Mouse (Mus musculus) lung, embryonic 15.5 days (tissue): ENCODE results near the gene Eif4e2. TPM values are rescaled to one million over a fixed set of nuclear protein-coding genes. Genes with fewer than 3 reads are reported as not detected.

Experiments
- ATAC-seq: fragments of 200-750 bp; cut with Nextera tagmentation; 2 replicates; pipeline ENCODE4 v1.8.0; 2017; ENCODE audit warnings: moderate number of reproducible peaks, borderline replicate concordance; ENCODE audit not compliant: low FRiP score, low TSS enrichment; ENCODE audit errors: extremely low read depth
- H3K27ac ChIP-seq: fragments of 300-500 bp; sonication (generic); 2 replicates; pipeline ENCODE4 v1.5.1; 2015; ENCODE audit warnings: moderate library complexity, mild to moderate bottlenecking, inconsistent platforms
- H3K27me3 ChIP-seq: fragments of 300-500 bp; sonication (generic); 2 replicates; pipeline ENCODE4 v1.6.1; 2015; ENCODE audit warnings: inconsistent platforms
- H3K36me3 ChIP-seq: fragments of 300-500 bp; sonication (generic); 2 replicates; pipeline ENCODE4 v1.6.1; 2015; ENCODE audit warnings: inconsistent platforms
- H3K4me1 ChIP-seq: fragments of 300-500 bp; sonication (generic); 2 replicates; pipeline ENCODE4 v1.6.1; 2015; ENCODE audit warnings: inconsistent platforms
- H3K4me2 ChIP-seq: fragments of 300-500 bp; sonication (generic); 2 replicates; pipeline ENCODE4 v1.6.1; 2015; ENCODE audit warnings: inconsistent platforms, mild to moderate bottlenecking, moderate library complexity
- H3K4me3 ChIP-seq: fragments of 300-500 bp; sonication (generic); 2 replicates; pipeline ENCODE4 v1.5.1; 2015; ENCODE audit warnings: mild to moderate bottlenecking, inconsistent platforms
- H3K9ac ChIP-seq: fragments of 300-500 bp; sonication (generic); 2 replicates; pipeline ENCODE4 v1.6.1; 2015; ENCODE audit warnings: inconsistent platforms
- H3K9me3 ChIP-seq: fragments of 300-500 bp; sonication (generic); 2 replicates; pipeline ENCODE4 v1.6.1; 2016; ENCODE audit warnings: inconsistent platforms
- WGBS: fragments of 180-500 bp; shearing (Covaris S2); methylation state at CpG from one replicate; pipeline ENCODE4 v1.1.7; 2015; 5-methylcytosine and 5-hydroxymethylcytosine counted together
- polyA plus RNA-seq: library from polyadenylated mRNA; unstranded; fragments of >200 nt; fragmentation: Nextera tagmentation; extraction: Ambion mirVana; gene quantifications from 2 replicates; pipeline ENCODE4 v1.2.1, GENCODE M21; 2015

Gene Eif4e2
- polyA plus RNA-seq = 161 and 163 TPM in 2 replicates

DNA sequence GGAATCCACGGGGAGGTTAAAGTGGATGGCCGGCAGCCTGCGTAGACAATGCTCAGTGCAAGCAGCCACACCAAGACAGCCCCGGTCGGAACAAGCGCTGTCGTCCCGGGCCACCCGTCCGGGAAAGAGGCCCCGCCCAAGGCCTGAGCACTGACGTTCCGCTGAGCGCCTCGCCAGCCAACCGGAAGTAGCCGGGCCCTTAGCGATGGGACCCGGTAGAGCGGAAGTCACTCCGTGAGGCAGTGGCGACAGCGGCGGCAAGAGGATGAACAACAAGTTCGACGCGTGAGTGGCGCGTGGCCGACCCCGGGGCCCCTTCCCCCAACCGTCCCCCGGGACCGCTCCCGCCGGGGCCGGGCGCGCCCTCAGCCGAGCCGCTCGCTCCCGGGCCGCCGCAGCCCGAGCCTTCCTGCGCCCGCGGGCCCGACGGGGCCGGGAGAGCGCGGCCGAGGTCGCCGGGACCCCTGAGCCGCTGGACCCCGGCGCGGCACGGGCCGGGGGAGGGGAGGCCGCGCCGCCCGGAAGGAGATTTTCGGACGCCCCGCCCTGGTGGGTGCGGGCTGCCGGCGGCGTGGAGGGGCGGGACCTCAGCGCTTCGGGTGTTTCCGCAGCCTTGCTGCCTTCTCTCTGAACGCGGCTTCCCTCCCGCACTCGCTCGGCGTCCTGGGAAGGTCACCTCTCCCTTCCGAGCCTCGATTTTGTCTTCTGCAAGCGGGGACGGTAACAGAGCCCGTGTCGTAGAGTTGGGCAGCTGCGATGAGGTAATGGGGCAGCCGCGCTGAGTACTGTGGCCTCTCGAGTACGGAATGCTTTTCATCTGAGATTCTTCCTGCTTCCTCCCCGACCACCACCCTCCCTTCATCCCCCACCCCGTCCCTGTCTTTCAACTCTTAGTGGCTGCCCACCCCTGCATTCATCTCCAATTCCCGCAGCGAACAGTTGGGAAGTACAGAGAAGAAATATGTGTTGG lies at the start of gene Eif4e2:
TSS of gene Eif4e2 (plus strand) at position 180 of the 970 bp plus-strand sequence.
- peak; percentile 96 for ATAC-seq
- WGBS = under 1% methylated on average over 94 of the region's 99 CpGs
- peak within 1 kb of the TSS; percentile 100 for H3K27ac ChIP-seq

DNA sequence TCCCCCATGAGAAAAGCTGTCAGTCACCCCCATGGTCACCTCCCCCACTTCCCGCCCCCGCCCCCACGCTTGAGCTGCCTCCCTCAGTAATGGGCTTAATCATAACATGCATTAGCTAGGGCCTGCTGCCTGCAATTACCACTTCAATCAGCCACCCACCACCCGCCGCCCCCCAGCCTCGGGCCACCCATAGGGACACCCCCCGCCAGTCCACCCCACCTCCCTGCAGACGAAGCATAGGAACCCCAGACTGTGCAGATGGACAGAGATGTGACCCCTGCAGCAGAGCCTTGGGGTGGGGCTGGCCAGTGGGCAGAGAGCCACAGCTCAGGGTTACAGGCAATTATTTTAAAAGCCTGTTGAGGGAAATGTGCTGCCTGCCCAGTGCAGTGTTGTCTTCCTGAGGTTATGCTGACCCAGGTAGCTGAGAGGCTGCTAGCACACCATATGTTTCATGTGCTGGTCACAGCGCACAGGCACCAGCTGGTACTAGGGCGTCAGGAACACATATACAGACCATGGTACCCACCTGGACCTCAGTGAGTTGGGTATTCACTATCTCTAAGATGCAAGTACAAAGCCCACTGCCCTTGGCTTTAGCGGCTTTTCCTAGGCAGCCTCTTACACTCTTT lies 49.4 kb upstream of the Eif4e2 start:
- Histone ChIP-seq H3K36me3 (no peaks in the 10 kb centered on the region), H3K4me1 (no peaks in the 10 kb centered on the region), H3K27me3 (peaks cover 46% of the 10 kb centered on the region; the same call in 1 of the 2 replicates), H3K9me3 (no peaks in the 10 kb centered on the region), H3K9ac (no peak overlapping the region), H3K4me3 (no peak overlapping the region), H3K4me2 (no peak overlapping the region), H3K27ac (no peak overlapping the region)
- whole genome bisulfite sequencing = 23% methylated on average over 11 of the region's 11 CpGs
- ATAC-seq = no peak

More for the DNA sequence above, at the start of gene Eif4e2:
- Histone ChIP-seq H3K36me3 (no peaks in the 10 kb centered on the region), H3K4me1 (peaks cover 28% of the 10 kb centered on the region), H3K9ac (peak within 1 kb of the TSS; percentile 97), H3K9me3 (no peaks in the 10 kb centered on the region), H3K27me3 (no peaks in the 10 kb centered on the region), H3K4me2 (peak within 1 kb of the TSS; percentile 67), H3K4me3 (peak within 1 kb of the TSS; percentile 98)

DNA sequence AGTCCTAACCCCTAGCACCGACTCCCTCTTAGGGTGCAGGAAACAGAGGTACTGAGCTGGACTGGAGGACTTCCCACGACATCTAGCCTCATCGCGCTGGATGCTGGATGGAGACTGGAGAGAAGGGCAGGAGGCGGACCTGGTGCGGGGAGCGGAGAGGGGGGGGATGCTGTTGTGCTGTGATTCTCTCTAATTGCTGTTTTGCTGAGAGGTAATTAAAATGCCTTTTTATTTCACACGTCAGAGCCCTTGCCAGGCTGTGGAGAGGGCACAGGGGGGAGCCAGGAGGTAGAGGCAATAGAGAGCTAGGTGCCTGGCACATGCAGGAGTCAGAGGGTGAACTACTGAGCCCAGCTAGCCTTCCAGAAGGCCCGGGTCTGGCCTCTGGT lies 48.9 kb upstream of the Eif4e2 start:
- no peak overlapping the region for H3K9ac ChIP-seq
- H3K4me2 ChIP-seq = no peak overlapping the region
- 45% methylated on average over 9 of the region's 9 CpGs for WGBS
- H3K27ac ChIP-seq = no peak overlapping the region
- peaks cover 48% of the 10 kb centered on the region; the same call in 1 of the 2 replicates for H3K27me3 ChIP-seq
- no peaks in the 10 kb centered on the region for H3K4me1 ChIP-seq
- H3K4me3 ChIP-seq = no peak overlapping the region
- no peaks in the 10 kb centered on the region for H3K9me3 ChIP-seq
- no peaks in the 10 kb centered on the region for H3K36me3 ChIP-seq
- ATAC-seq = no peak

DNA sequence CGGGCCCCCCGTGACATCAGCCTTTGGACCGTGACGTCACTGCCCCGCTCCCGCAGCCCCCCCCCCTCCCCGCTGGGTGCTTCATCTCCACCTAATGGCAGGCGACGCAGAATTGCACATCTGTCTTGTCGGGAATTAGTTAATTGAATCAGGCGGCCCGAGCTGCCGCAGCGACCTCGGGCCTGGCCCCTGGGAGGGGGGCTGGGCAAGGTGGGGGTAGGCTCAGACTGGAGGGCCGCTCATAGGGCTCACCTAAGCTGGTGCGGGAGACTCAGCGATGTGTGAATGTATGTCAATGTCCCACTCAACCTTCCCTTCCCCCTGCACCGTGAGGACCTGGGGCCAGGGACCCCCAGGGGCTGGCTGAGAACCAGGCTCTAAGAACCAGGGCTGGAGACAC lies 43.3 kb upstream of the Eif4e2 start:
- H3K27me3 ChIP-seq = peaks cover 68% of the 10 kb centered on the region
- H3K4me1 ChIP-seq = peaks cover 5% of the 10 kb centered on the region; the same call in 1 of the 2 replicates
- H3K9me3 ChIP-seq = no peaks in the 10 kb centered on the region
- H3K4me2 ChIP-seq = no peak overlapping the region
- no peak for ATAC-seq
- no peaks in the 10 kb centered on the region for H3K36me3 ChIP-seq
- no peak overlapping the region for H3K9ac ChIP-seq
- no peak overlapping the region for H3K27ac ChIP-seq
- H3K4me3 ChIP-seq = no peak overlapping the region
- WGBS = 10% methylated on average over 19 of the region's 19 CpGs

DNA sequence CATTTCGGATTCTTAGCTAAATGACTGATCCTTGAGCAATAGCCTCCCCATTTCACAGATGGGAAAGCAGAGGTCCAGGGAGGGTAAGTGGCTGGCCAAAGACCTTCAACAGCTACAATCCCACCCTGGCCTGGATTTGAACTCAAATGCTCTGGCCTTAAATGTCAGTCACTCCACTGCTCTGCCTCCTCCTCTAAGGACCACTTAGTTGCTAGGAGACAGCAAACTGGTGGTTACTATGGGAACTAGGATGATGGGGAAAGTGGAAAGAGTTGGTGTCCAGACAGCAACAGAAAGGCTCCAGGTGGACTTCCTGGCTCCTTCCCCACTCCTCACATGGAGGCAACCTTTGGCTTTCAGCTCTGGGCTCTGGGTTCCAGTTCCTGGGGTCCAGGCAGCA lies 42.4 kb upstream of the Eif4e2 start:
- Histone ChIP-seq H3K27ac (no peak overlapping the region), H3K36me3 (no peaks in the 10 kb centered on the region), H3K27me3 (peaks cover 59% of the 10 kb centered on the region), H3K9me3 (no peaks in the 10 kb centered on the region), H3K4me3 (no peak overlapping the region), H3K4me1 (peaks cover 14% of the 10 kb centered on the region), H3K9ac (no peak overlapping the region), H3K4me2 (no peak overlapping the region)
- WGBS = 94% methylated on average over 1 of the region's 1 CpGs
- ATAC-seq = no peak

DNA sequence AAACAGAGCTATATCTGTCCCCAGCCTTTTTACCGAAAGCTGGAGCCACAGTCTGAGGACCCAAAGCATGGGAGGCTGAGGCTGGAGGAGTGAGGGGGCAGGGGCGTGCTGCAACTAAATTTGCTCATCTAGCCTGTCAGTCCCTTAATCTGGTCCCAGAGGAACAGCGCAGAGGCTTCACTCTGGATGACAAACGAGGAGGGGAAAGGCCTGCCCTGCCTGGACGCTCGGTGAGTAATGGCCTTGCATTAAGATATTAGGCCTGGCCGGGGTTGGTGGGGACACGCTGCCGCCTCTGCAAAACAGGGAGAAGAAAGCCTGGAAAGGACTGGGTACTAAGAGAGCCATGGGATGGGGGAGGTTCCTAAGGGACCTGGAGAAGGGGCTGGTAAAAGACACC lies 41.4 kb upstream of the Eif4e2 start:
- ATAC-seq = no peak
- Histone ChIP-seq H3K36me3 (no peaks in the 10 kb centered on the region), H3K4me3 (no peak overlapping the region), H3K4me2 (no peak overlapping the region), H3K9ac (no peak overlapping the region), H3K9me3 (no peaks in the 10 kb centered on the region), H3K27ac (no peak overlapping the region), H3K27me3 (peaks cover 53% of the 10 kb centered on the region), H3K4me1 (peaks cover 14% of the 10 kb centered on the region)
- WGBS = 33% methylated on average over 9 of the region's 9 CpGs

DNA sequence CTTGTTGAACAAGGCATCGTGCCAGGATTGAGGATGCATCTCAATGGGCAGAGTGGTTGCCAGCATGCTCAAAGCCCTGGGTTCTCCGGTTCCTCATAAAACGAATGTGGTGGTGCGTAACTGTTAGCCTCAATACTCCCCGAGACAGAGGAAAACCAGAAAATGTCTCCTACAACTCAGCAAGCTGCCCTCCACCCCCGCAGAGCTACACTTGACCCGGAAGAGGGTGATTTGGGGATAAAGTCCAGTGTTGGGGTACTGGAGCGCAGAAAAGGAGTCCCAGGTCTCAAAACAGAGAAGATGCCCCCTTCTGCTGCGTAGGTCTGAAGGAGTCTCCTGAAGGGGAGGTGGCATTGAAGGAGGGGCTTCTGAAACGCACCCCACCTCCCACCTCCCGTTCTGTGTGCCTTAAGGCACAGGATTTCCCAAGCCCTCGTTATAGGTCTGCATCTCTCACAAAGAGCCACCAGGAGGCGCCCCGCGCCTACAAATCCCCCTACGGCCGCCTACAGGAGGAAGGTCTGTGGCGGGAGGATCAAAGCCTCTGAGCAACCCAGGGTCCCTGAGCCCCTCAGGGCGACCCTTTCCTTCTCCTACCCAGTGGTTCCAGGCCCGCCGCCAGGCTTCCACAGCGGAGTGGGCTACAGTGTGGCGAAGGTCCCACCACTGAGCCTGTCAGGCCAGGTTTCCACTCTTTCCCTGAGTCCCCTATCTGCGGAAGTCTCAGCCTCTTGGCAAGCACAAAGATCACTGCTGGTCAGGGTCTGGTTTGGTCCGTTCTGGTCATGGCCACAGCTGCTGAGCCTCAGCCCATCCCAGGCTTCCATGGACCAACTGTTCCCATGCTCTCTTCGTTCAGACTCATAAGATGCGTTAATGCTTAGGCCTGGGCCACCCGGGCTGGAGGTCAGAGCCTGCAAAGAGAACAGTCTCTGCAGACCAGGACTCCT lies 39.4 kb upstream of the Eif4e2 start:
- 0 out of 2 replicates have a peak, but pooled peaks have one; percentile 31 for ATAC-seq
- Histone ChIP-seq H3K9ac (no peak overlapping the region), H3K4me1 (peaks cover 14% of the 10 kb centered on the region), H3K36me3 (no peaks in the 10 kb centered on the region), H3K4me3 (no peak overlapping the region), H3K27me3 (peaks cover 48% of the 10 kb centered on the region), H3K4me2 (no peak overlapping the region), H3K27ac (no peak overlapping the region), H3K9me3 (no peaks in the 10 kb centered on the region)
- WGBS = 25% methylated on average over 28 of the region's 28 CpGs

DNA sequence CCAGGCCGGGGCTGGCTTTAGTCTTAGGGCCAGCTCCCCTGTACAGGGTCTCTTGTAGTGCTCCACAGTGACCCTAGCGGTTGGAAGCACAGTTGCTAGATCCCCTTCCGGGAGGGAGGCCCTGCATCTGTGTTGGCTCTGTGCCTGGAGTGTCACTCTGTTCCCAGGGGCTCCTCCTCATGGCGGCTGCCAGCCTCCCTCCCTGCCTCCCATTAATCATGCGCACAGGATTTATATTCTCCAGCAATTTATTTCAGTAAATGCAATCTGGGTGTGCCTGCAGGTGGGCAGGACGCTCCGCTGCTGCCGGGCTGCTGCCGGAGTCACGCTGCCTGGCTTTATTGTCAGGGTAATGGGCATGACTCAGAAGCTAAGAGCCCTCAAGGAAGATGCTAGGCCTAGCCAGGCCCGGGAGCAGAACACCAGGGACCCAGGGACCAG lies 37.8 kb upstream of the Eif4e2 start:
- Histone ChIP-seq H3K9me3 (no peaks in the 10 kb centered on the region), H3K36me3 (no peaks in the 10 kb centered on the region), H3K27me3 (peaks cover 35% of the 10 kb centered on the region), H3K4me3 (no peak overlapping the region), H3K9ac (no peak overlapping the region), H3K4me1 (peaks cover 14% of the 10 kb centered on the region), H3K4me2 (no peak overlapping the region), H3K27ac (no peak overlapping the region)
- 16% methylated on average over 11 of the region's 11 CpGs for WGBS
- peak; percentile 78; the same call in 1 of the 2 replicates for ATAC-seq

DNA sequence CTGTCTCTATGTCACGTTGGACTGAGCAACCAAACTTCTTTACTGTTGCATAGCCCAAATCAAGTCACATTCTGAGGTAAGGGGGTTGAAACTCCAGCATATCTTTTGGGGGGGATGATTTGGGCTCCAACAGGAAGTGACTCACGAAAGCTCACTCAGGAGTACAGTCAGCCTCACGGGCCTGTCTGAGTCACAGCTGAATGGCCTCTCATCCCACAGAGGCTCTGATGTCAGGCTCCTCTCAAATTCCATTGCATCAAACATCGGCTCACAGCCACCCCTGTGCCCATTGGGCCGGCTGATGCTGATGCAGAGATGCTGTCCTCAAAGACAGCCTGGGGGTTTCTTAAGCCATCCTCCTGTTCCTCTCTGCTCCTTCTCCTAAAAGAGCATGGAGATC lies 32.8 kb upstream of the Eif4e2 start:
- WGBS = 30% methylated on average over 5 of the region's 5 CpGs
- H3K4me1 ChIP-seq = peaks cover 9% of the 10 kb centered on the region; the same call in 1 of the 2 replicates
- no peak for ATAC-seq

DNA sequence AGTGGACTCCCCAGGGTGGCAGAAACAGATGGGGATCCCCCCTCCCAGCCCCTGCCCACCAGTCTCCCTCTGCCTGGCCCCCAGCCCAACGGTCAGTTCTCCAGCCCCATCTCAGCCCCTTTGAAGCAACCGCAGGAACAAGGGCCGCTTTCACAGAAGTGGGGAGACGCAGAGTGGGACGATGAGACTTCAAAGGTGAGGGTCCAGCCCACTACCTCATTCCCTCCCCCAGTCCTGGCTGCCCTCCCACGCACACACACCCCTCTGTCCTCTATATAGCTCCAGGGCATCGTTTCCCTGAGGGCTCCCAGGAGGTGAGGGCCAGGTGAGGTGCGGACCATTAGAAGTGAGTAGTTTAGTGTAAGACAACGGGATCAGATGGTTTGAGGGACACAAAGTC lies 30.7 kb upstream of the Eif4e2 start, which contains the start of gene Prss56:
TSS of gene Prss56 (plus strand) at position 301 of the 400 bp plus-strand sequence.
- peaks cover 63% of the 10 kb centered on the region for H3K27me3 ChIP-seq
- ATAC-seq = no peak
- no peak within 1 kb of the TSS for H3K4me3 ChIP-seq
- peaks cover 14% of the 10 kb centered on the region for H3K4me1 ChIP-seq
- WGBS = 41% methylated on average over 9 of the region's 9 CpGs
- H3K27ac ChIP-seq = no peak within 1 kb of the TSS
- no peak within 1 kb of the TSS for H3K4me2 ChIP-seq
- no peaks in the 10 kb centered on the region for H3K36me3 ChIP-seq
- H3K9me3 ChIP-seq = no peaks in the 10 kb centered on the region
- no peak within 1 kb of the TSS for H3K9ac ChIP-seq

More for the DNA sequence above, 32.8 kb upstream of the Eif4e2 start:
- Histone ChIP-seq H3K4me2 (no peak overlapping the region), H3K9me3 (no peaks in the 10 kb centered on the region), H3K36me3 (no peaks in the 10 kb centered on the region), H3K4me3 (no peak overlapping the region), H3K27ac (no peak overlapping the region), H3K9ac (no peak overlapping the region), H3K27me3 (peaks cover 44% of the 10 kb centered on the region)
